Mouse (Mus musculus): ENCODE measurements around the gene Homer3.
A peak's percentile ranks its signal among the peaks of the same experiment; 100 is the strongest.

Gene Homer3

GRCm38 (mm10) chr8:70340659-70341058 is 58.0 kb downstream of the Homer3 start:
- DNase-seq = no peak

- no peak for DNase-seq
Observed at GRCm38 (mm10) chr8:70342007-70342406, 59.4 kb downstream of the Homer3 start.

- DNase-seq = no peak
Observed at GRCm38 (mm10) chr8:70343076-70343475, 60.4 kb downstream of the Homer3 start.

GRCm38 (mm10) chr8:70343696-70344095 is 61.1 kb downstream of the Homer3 start:
- peak; percentile 25 to 66 for DNase-seq

Measured in kidney, postnatal 36 days (tissue).